In the genomic region with DNA sequence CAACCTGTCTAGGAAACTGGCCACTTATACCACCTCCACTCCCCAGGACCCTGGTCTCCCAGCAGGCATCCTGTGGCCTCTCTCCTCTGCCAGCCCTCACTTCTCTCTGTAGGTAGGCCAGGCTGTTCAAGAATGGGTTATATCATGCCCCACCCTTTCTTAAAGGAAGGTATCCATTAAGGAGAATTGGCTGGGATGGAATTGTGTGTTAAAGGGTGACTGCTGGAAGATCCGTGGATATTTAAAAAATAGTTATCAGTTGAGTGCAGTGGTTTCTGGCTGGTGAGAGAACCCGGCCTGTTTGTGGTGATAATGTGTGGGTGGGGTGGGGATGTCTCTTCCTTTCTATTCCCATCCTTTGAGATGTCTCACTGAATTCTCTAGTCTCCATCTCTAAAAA, we compare ENCODE assay signal across 9 mouse cellular contexts. TPM values are rescaled to one million over a fixed set of nuclear protein-coding genes. Genes with fewer than 3 reads are reported as not detected.
DNase-seq lines count a peak whose midpoint lies in the region; ATAC-seq and TF ChIP-seq lines count a peak whose summit lies in the region.
"Had no signal": no experiment of that assay in that cellular context is flagged by ENCODE, and none has a peak within 500 bp of the region (broad histone marks: within the 10 kb centered on the region; RNA-seq: fewer than 3 reads in every experiment).

No protein-coding gene starts in this region.

- peaks cover 9% of the 10 kb centered on the region for H3K79me2 ChIP-seq in MEL (ENCODE audit: control insufficient read depth, insufficient read depth, low read length, poor library complexity)

- WGBS in hindbrain, embryonic 10.5 days: 72% methylated on average over 2 of the region's 2 CpGs
- WGBS in hindbrain, embryonic 11.5 days: 72% methylated on average over 2 of the region's 2 CpGs
- WGBS in embryonic facial prominence, embryonic 15.5 days: 62% methylated on average over 2 of the region's 2 CpGs
- WGBS in liver, embryonic 13.5 days (ENCODE audit: insufficient replicate concordance): 13% methylated on average over 2 of the region's 2 CpGs

- peak overlapping the region; percentile 92 for H3K27ac ChIP-seq in hindbrain, embryonic 10.5 days
- H3K27ac ChIP-seq in hindbrain, embryonic 11.5 days (ENCODE audit: low read depth, low read length): no peak overlapping the region
- peak overlapping the region; percentile 88 for H3K27ac ChIP-seq in MEL (ENCODE audit: control insufficient read depth, low read depth, low read length)
- H3K27ac ChIP-seq in embryonic facial prominence, embryonic 15.5 days (replicated peaks): no peak overlapping the region
- peak overlapping the region; percentile 99 for H3K27ac ChIP-seq in liver, embryonic 13.5 days

- H3K9ac ChIP-seq in hindbrain, embryonic 11.5 days (ENCODE audit: low read depth, low read length): no peak overlapping the region
- H3K9ac ChIP-seq in MEL (ENCODE audit: control insufficient read depth, low read depth, low read length, poor library complexity, severe bottlenecking): peak overlapping the region; percentile 10; the same call in 1 of the 2 replicates
- no peak overlapping the region for H3K9ac ChIP-seq in embryonic facial prominence, embryonic 15.5 days
- H3K9ac ChIP-seq in liver, embryonic 13.5 days: peak overlapping the region; percentile 91

- H3K9me3 ChIP-seq in hindbrain, embryonic 10.5 days: no peaks in the 10 kb centered on the region
- H3K9me3 ChIP-seq in hindbrain, embryonic 11.5 days (ENCODE audit: control insufficient read depth, low read length): no peaks in the 10 kb centered on the region
- no peaks in the 10 kb centered on the region for H3K9me3 ChIP-seq in MEL (replicated peaks; ENCODE audit: insufficient read depth, low read length)
- no peaks in the 10 kb centered on the region for H3K9me3 ChIP-seq in embryonic facial prominence, embryonic 15.5 days (replicated peaks)
- H3K9me3 ChIP-seq in liver, embryonic 13.5 days (replicated peaks): no peaks in the 10 kb centered on the region

- peaks cover 17% of the 10 kb centered on the region for H3K36me3 ChIP-seq in hindbrain, embryonic 10.5 days
- H3K36me3 ChIP-seq in hindbrain, embryonic 11.5 days (ENCODE audit: control insufficient read depth, insufficient read depth, low read length): no peaks in the 10 kb centered on the region
- H3K36me3 ChIP-seq in MEL (ENCODE audit: control insufficient read depth in 1 of 2, insufficient read depth in 2 of 2, low read length in 2 of 2): peaks cover 0 to 27% of the 10 kb centered on the region in 2 experiments; a peak in 2 of 4 replicates
- H3K36me3 ChIP-seq in embryonic facial prominence, embryonic 15.5 days: peaks cover 6% of the 10 kb centered on the region
- H3K36me3 ChIP-seq in liver, embryonic 13.5 days: peaks cover 27% of the 10 kb centered on the region

- no peak for DNase-seq in hindbrain, embryonic 10.5 days (ENCODE audit: low spot score)
- DNase-seq in hindbrain, embryonic 11.5 days (ENCODE audit: low spot score): no peak
- peak; percentile 75 for DNase-seq in MEL (ENCODE audit: low read depth, low spot score)
- peak; percentile 81 for DNase-seq in liver, embryonic 13.5 days
- DNase-seq in embryo, embryonic 11 days: no peak
- DNase-seq in retina, postnatal 1 day: no peak
- no peak for DNase-seq in frontal cortex, postnatal 10 days (ENCODE audit: low spot score in 2 of 2)

- no peak for ATAC-seq in hindbrain, embryonic 11.5 days (ENCODE audit: low FRiP score)
- no peak for ATAC-seq in embryonic facial prominence, embryonic 15.5 days (ENCODE audit: insufficient number of reproducible peaks, low FRiP score, low TSS enrichment, low read depth)
- peak; percentile 61 for ATAC-seq in liver, embryonic 13.5 days (ENCODE audit: low read depth)

- no peak for TF ChIP-seq CTCF in MEL (IDR thresholded peaks at IDR 0.05 in 2 of 3, conservative IDR thresholded peaks at IDR 0.05 in 1 of 3; ENCODE audit: control insufficient read depth in 1 of 3, insufficient read depth in 1 of 3, low read depth in 2 of 3, low read length in 3 of 3, poor library complexity in 1 of 3, severe bottlenecking in 1 of 3)

- peak; percentile 92 for TF ChIP-seq EP300 in MEL (IDR thresholded peaks at IDR 0.05; ENCODE audit: low read depth in 1 of 2, low read length in 2 of 2)

- peak overlapping the region; percentile 68; the same call in 1 of the 2 replicates for H3K4me3 ChIP-seq in hindbrain, embryonic 10.5 days
- H3K4me3 ChIP-seq in hindbrain, embryonic 11.5 days (ENCODE audit: low read depth, low read length): no peak overlapping the region
- H3K4me3 ChIP-seq in MEL (ENCODE audit: control insufficient read depth in 1 of 2, insufficient read depth in 1 of 2, low read depth in 2 of 2, low read length in 2 of 2): peak overlapping the region in 1 of 2 experiments; percentile 70; a peak in 2 of 4 replicates
- H3K4me3 ChIP-seq in embryonic facial prominence, embryonic 15.5 days (replicated peaks): 0 out of 2 replicates have a peak overlapping the region, but pooled peaks have one; percentile 86
- peak overlapping the region; percentile 96 for H3K4me3 ChIP-seq in liver, embryonic 13.5 days (replicated peaks)

- no peak for TF ChIP-seq RAD21 in MEL (IDR thresholded peaks at IDR 0.05; ENCODE audit: low read depth, low read length)

- H3K4me2 ChIP-seq in hindbrain, embryonic 11.5 days (replicated peaks; ENCODE audit: low read depth, low read length): no peak overlapping the region
- peak overlapping the region; percentile 83; the same call in 1 of the 2 replicates for H3K4me2 ChIP-seq in embryonic facial prominence, embryonic 15.5 days (replicated peaks)
- H3K4me2 ChIP-seq in liver, embryonic 13.5 days: peak overlapping the region; percentile 78

- no peaks in the 10 kb centered on the region for H3K27me3 ChIP-seq in hindbrain, embryonic 10.5 days (ENCODE audit: insufficient read depth, poor library complexity, severe bottlenecking)
- no peaks in the 10 kb centered on the region for H3K27me3 ChIP-seq in hindbrain, embryonic 11.5 days (ENCODE audit: control insufficient read depth, insufficient read depth, low read length)
- H3K27me3 ChIP-seq in MEL (ENCODE audit: control insufficient read depth in 1 of 2, insufficient read depth in 2 of 2, low read length in 2 of 2): no peaks in the 10 kb centered on the region
- no peaks in the 10 kb centered on the region for H3K27me3 ChIP-seq in embryonic facial prominence, embryonic 15.5 days
- H3K27me3 ChIP-seq in liver, embryonic 13.5 days: no peaks in the 10 kb centered on the region
- H3K27me3 ChIP-seq: Patski had no signal

- TF ChIP-seq POLR2A in MEL (IDR thresholded peaks at IDR 0.05; ENCODE audit: control insufficient read depth in 1 of 2, insufficient read depth in 1 of 2, low read depth in 1 of 2, low read length in 2 of 2, poor library complexity in 1 of 2): no peak

- peaks cover 30% of the 10 kb centered on the region for H3K4me1 ChIP-seq in hindbrain, embryonic 10.5 days (replicated peaks)
- H3K4me1 ChIP-seq in hindbrain, embryonic 11.5 days (replicated peaks; ENCODE audit: control insufficient read depth, insufficient read depth, low read length): 0 out of 2 replicates have a peak, but pooled peaks cover 3% of the 10 kb centered on the region
- peaks cover 18 to 43% of the 10 kb centered on the region in 2 experiments; a peak in 3 of 4 replicates for H3K4me1 ChIP-seq in MEL (ENCODE audit: control insufficient read depth in 1 of 2, insufficient read depth in 2 of 2, low read length in 2 of 2)
- H3K4me1 ChIP-seq in embryonic facial prominence, embryonic 15.5 days: peaks cover 18% of the 10 kb centered on the region
- peaks cover 67% of the 10 kb centered on the region for H3K4me1 ChIP-seq in liver, embryonic 13.5 days (replicated peaks)

RNA-seq across cellular contexts. Expression of gene Gtpbp2, which starts 1.6 kb away (rescaled TPM):
- polyA plus RNA-seq in hindbrain, embryonic 10.5 days (2016; fragmentation: Nextera tagmentation; extraction: Ambion mirVana): 32.6 and 37.8 TPM in 2 replicates
- polyA plus RNA-seq in hindbrain, embryonic 11.5 days (2014; fragmentation: Nextera tagmentation; extraction: Ambion mirVana): 23.3 and 27.2 TPM in 2 replicates
- 18.1 and 27.5 TPM in 2 replicates for total RNA-seq in MEL (2012; rRNA removed)
- polyA plus RNA-seq in MEL (2012; ENCODE audit: insufficient read depth in 1 of 2, insufficient read length in 2 of 2, low read depth in 1 of 2, low replicate concordance in 2 of 2, missing spikeins in 1 of 2): 10 to 100 TPM in 1 of 2 experiments, not detected in 1; 46.7 TPM
- polyA plus RNA-seq in embryonic facial prominence, embryonic 15.5 days (2015; fragmentation: Nextera tagmentation; extraction: Ambion mirVana): 43.3 and 45.4 TPM in 2 replicates
- 25.7 and 27.0 TPM in 2 replicates for polyA plus RNA-seq in liver, embryonic 13.5 days (2015; fragmentation: Nextera tagmentation; extraction: Ambion mirVana)

RNA-seq across cellular contexts. Expression of gene Mad2l1bp, which starts 5.9 kb away (rescaled TPM):
- 38.7 and 38.9 TPM in 2 replicates for polyA plus RNA-seq in hindbrain, embryonic 10.5 days (2016; fragmentation: Nextera tagmentation; extraction: Ambion mirVana)
- polyA plus RNA-seq in hindbrain, embryonic 11.5 days (2014; fragmentation: Nextera tagmentation; extraction: Ambion mirVana): 37.9 and 38.0 TPM in 2 replicates
- total RNA-seq in MEL (2012; rRNA removed): 14.1 and 14.8 TPM in 2 replicates
- polyA plus RNA-seq in MEL (2012; ENCODE audit: insufficient read depth in 1 of 2, insufficient read length in 2 of 2, low read depth in 1 of 2, low replicate concordance in 2 of 2, missing spikeins in 1 of 2): 10 to 100 TPM in 1 of 2 experiments, not detected in 1; 23.1 TPM
- 31.8 and 35.1 TPM in 2 replicates for polyA plus RNA-seq in embryonic facial prominence, embryonic 15.5 days (2015; fragmentation: Nextera tagmentation; extraction: Ambion mirVana)
- polyA plus RNA-seq in liver, embryonic 13.5 days (2015; fragmentation: Nextera tagmentation; extraction: Ambion mirVana): 44.4 and 46.9 TPM in 2 replicates

RNA-seq across cellular contexts. Expression of gene Rsph9, which starts 15.2 kb away (rescaled TPM):
- polyA plus RNA-seq in hindbrain, embryonic 10.5 days (2016; fragmentation: Nextera tagmentation; extraction: Ambion mirVana): 14.5 and 20.5 TPM in 2 replicates
- 17.6 and 20.1 TPM in 2 replicates for polyA plus RNA-seq in hindbrain, embryonic 11.5 days (2014; fragmentation: Nextera tagmentation; extraction: Ambion mirVana)
- not detected in 2 replicates for total RNA-seq in MEL (2012; rRNA removed)
- under 1 TPM in 1 of 2 experiments, not detected in 1; 0.29 TPM for polyA plus RNA-seq in MEL (2012; ENCODE audit: insufficient read depth in 1 of 2, insufficient read length in 2 of 2, low read depth in 1 of 2, low replicate concordance in 2 of 2, missing spikeins in 1 of 2)
- polyA plus RNA-seq in embryonic facial prominence, embryonic 15.5 days (2015; fragmentation: Nextera tagmentation; extraction: Ambion mirVana): 22.7 and 37.1 TPM in 2 replicates
- polyA plus RNA-seq in liver, embryonic 13.5 days (2015; fragmentation: Nextera tagmentation; extraction: Ambion mirVana): 0.72 and 0.96 TPM in 2 replicates

RNA-seq across cellular contexts. Expression of gene Polh, which starts 43.2 kb away (rescaled TPM):
- polyA plus RNA-seq in hindbrain, embryonic 10.5 days (2016; fragmentation: Nextera tagmentation; extraction: Ambion mirVana): 13.0 and 13.1 TPM in 2 replicates
- polyA plus RNA-seq in hindbrain, embryonic 11.5 days (2014; fragmentation: Nextera tagmentation; extraction: Ambion mirVana): 10.4 and 10.7 TPM in 2 replicates
- total RNA-seq in MEL (2012; rRNA removed): 28.4 and 30.8 TPM in 2 replicates
- polyA plus RNA-seq in MEL (2012; ENCODE audit: insufficient read depth in 1 of 2, insufficient read length in 2 of 2, low read depth in 1 of 2, low replicate concordance in 2 of 2, missing spikeins in 1 of 2): 10 to 100 TPM in 1 of 2 experiments, not detected in 1; 22.2 TPM
- polyA plus RNA-seq in embryonic facial prominence, embryonic 15.5 days (2015; fragmentation: Nextera tagmentation; extraction: Ambion mirVana): 18.4 and 20.2 TPM in 2 replicates
- polyA plus RNA-seq in liver, embryonic 13.5 days (2015; fragmentation: Nextera tagmentation; extraction: Ambion mirVana): 19.0 and 23.9 TPM in 2 replicates

RNA-seq across cellular contexts. Expression of gene Xpo5, which starts 43.3 kb away (rescaled TPM):
- polyA plus RNA-seq in hindbrain, embryonic 10.5 days (2016; fragmentation: Nextera tagmentation; extraction: Ambion mirVana): 59.2 and 66.8 TPM in 2 replicates
- polyA plus RNA-seq in hindbrain, embryonic 11.5 days (2014; fragmentation: Nextera tagmentation; extraction: Ambion mirVana): 60.6 and 69.1 TPM in 2 replicates
- total RNA-seq in MEL (2012; rRNA removed): 79.0 and 82.7 TPM in 2 replicates
- polyA plus RNA-seq in MEL (2012; ENCODE audit: insufficient read depth in 1 of 2, insufficient read length in 2 of 2, low read depth in 1 of 2, low replicate concordance in 2 of 2, missing spikeins in 1 of 2): 10 to 100 TPM; 47.5 to 93.4 TPM
- 33.0 and 35.0 TPM in 2 replicates for polyA plus RNA-seq in embryonic facial prominence, embryonic 15.5 days (2015; fragmentation: Nextera tagmentation; extraction: Ambion mirVana)
- polyA plus RNA-seq in liver, embryonic 13.5 days (2015; fragmentation: Nextera tagmentation; extraction: Ambion mirVana): 19.0 and 23.5 TPM in 2 replicates

Comparison
In these comparisons a context has a peak if more than half of its experiments do, and no peak if none do; other contexts are left out.
1. H3K27ac ChIP-seq: peak in hindbrain, embryonic 10.5 days (single experiment), MEL (single experiment) and liver, embryonic 13.5 days (single experiment); none in hindbrain, embryonic 11.5 days (single experiment) and embryonic facial prominence, embryonic 15.5 days (single experiment).
2. DNase-seq: peak in MEL (single experiment) and liver, embryonic 13.5 days (single experiment); none in hindbrain, embryonic 10.5 days (single experiment), hindbrain, embryonic 11.5 days (single experiment), embryo, embryonic 11 days (single experiment), retina, postnatal 1 day (single experiment) and frontal cortex, postnatal 10 days (0 of 2).
3. H3K9ac ChIP-seq: peak in MEL (single experiment) and liver, embryonic 13.5 days (single experiment); none in hindbrain, embryonic 11.5 days (single experiment) and embryonic facial prominence, embryonic 15.5 days (single experiment).